In genomic region chr2:146009596-146010349, GRCm38 (mm10) we compare ENCODE assay signal across 15 mouse cellular contexts.
DNase-seq lines count a peak whose midpoint lies in the region; ATAC-seq lines count a peak whose summit lies in the region.
"Had no signal": no experiment of that assay in that cellular context is flagged by ENCODE, and none has a peak within 500 bp of the region (broad histone marks: within the 10 kb centered on the region; RNA-seq: fewer than 3 reads in every experiment).

No protein-coding gene starts in this region.

- DNase-seq in adrenal gland, adult 8-10 months, result peak; percentile 20
- no peak for DNase-seq in adrenal gland, adult 18-20 months (ENCODE audit: low spot score in 2 of 2)
- DNase-seq in liver, embryonic 11.5 days (ENCODE audit: low spot score), result no peak
- no peak for DNase-seq in liver
- DNase-seq in adrenal gland, postnatal 36 days, result peak; percentile 26 to 32
- DNase-seq in right cerebral cortex, postnatal 10 days (ENCODE audit: low spot score in 2 of 2), result no peak
- no peak for DNase-seq in cerebellum, adult 11-12 months
- DNase-seq: cerebellum, adult 2 months; gastrocnemius, postnatal 10 days; lung, postnatal 14 days; spleen, adult 18-20 months had no signal

- no peaks in the 10 kb centered on the region for H3K36me3 ChIP-seq in liver, embryonic 11.5 days (ENCODE audit: control insufficient read depth, insufficient read depth, low read length)
- H3K36me3 ChIP-seq: liver, embryonic 15.5 days; neural tube, embryonic 12.5 days; stomach, embryonic 15.5 days had no signal

- 47% methylated on average over 2 of the region's 2 CpGs for WGBS in liver, embryonic 11.5 days

- H3K27me3 ChIP-seq in liver, embryonic 11.5 days (replicated peaks; ENCODE audit: control insufficient read depth, insufficient read depth, low read length), result no peaks in the 10 kb centered on the region
- H3K27me3 ChIP-seq: liver, embryonic 15.5 days; neural tube, embryonic 12.5 days; stomach, embryonic 15.5 days had no signal

- no peak overlapping the region for H3K4me3 ChIP-seq in liver, embryonic 11.5 days (ENCODE audit: low read depth, low read length)
- H3K4me3 ChIP-seq: liver, embryonic 15.5 days; neural tube, embryonic 12.5 days; stomach, embryonic 15.5 days had no signal

- ATAC-seq in liver, embryonic 11.5 days (replicated peaks; ENCODE audit: low FRiP score), result peak; percentile 58; the same call in 1 of the 2 replicates
- ATAC-seq in megakaryocyte progenitor cell, adult 5-6 weeks (replicated peaks; ENCODE audit: poor library complexity), result peak; percentile 62

- peaks cover 4% of the 10 kb centered on the region; the same call in 1 of the 2 replicates for H3K4me1 ChIP-seq in liver, embryonic 11.5 days (replicated peaks; ENCODE audit: control insufficient read depth, insufficient read depth, low read length)
- H3K4me1 ChIP-seq: liver, embryonic 15.5 days; neural tube, embryonic 12.5 days; stomach, embryonic 15.5 days had no signal

- no peak overlapping the region for H3K27ac ChIP-seq in liver, embryonic 11.5 days (ENCODE audit: low read depth, low read length)
- H3K27ac ChIP-seq: liver, embryonic 15.5 days; neural tube, embryonic 12.5 days; stomach, embryonic 15.5 days had no signal

- H3K4me2 ChIP-seq in liver, embryonic 11.5 days, result no peak overlapping the region
- H3K4me2 ChIP-seq: liver, embryonic 15.5 days; neural tube, embryonic 12.5 days; stomach, embryonic 15.5 days had no signal

- no peaks in the 10 kb centered on the region for H3K9me3 ChIP-seq in liver, embryonic 11.5 days (ENCODE audit: control insufficient read depth, low read length)
- H3K9me3 ChIP-seq: liver, embryonic 15.5 days; neural tube, embryonic 12.5 days; stomach, embryonic 15.5 days had no signal

- H3K9ac ChIP-seq in liver, embryonic 11.5 days (ENCODE audit: low read depth, low read length), result no peak overlapping the region
- H3K9ac ChIP-seq: liver, embryonic 15.5 days; neural tube, embryonic 12.5 days; stomach, embryonic 15.5 days had no signal

Comparison
In these comparisons a context has a peak if more than half of its experiments do, and no peak if none do; other contexts are left out.
1. DNase-seq: peak in adrenal gland, adult 8-10 months (single experiment) and adrenal gland, postnatal 36 days (2 of 2); none in adrenal gland, adult 18-20 months (0 of 2), liver, embryonic 11.5 days (single experiment), liver (single experiment), right cerebral cortex, postnatal 10 days (0 of 2) and cerebellum, adult 11-12 months (single experiment).